Mouse (Mus musculus): Measurements from ENCODE around the gene 4932415D10Rik. TPM values are rescaled to one million over a fixed set of nuclear protein-coding genes. Genes with fewer than 3 reads are reported as not detected.

The 4932415D10Rik gene
- not detected in 2 replicates for polyA plus RNA-seq (2015; fragmentation: Nextera tagmentation; extraction: Ambion mirVana)

DNA sequence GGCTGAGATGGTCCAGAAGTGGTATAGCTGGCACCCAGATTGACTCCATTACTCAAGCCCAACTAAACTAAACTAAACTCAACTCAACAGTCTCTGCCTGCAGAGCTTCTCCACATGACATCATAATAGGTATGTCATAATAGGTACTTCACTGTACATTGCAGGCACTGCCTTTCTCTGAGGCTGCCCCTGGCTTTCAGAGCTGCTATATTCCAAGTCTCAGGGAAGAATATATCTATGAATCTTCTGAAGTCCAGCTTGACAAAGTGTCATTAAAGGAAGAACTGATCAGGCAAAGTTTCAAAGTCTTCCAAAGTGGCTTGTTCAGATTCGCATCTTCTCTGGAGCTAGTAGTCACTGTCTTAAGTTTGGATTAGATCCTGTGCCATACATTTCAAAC, at the start of gene 4932415D10Rik:
4932415D10Rik (minus strand) TSS at position 101 of the 400 bp plus-strand sequence.
- Histone ChIP-seq H3K4me2 (no peak within 1 kb of the TSS), H3K36me3 (no peaks in the 10 kb centered on the region), H3K9me3 (replicated peaks) (no peaks in the 10 kb centered on the region), H3K9ac (no peak within 1 kb of the TSS), H3K27ac (no peak within 1 kb of the TSS), H3K4me3 (replicated peaks) (no peak within 1 kb of the TSS), H3K27me3 (no peaks in the 10 kb centered on the region), H3K4me1 (no peaks in the 10 kb centered on the region)
- 91% methylated on average over 1 of the region's 1 CpGs for WGBS
- ATAC-seq (replicated peaks; ENCODE audit: low FRiP score) = no peak

GRCm38 (mm10) chr10:82361911-82362310, 45.5 kb upstream of the 4932415D10Rik start:
- WGBS = 92% methylated on average over 9 of the region's 9 CpGs
- H3K4me3 ChIP-seq (replicated peaks) = no peak overlapping the region
- no peak overlapping the region for H3K27ac ChIP-seq
- H3K4me2 ChIP-seq = no peak overlapping the region
- ATAC-seq (replicated peaks; ENCODE audit: low FRiP score) = no peak
- peaks cover 30% of the 10 kb centered on the region for H3K9me3 ChIP-seq (replicated peaks)
- no peaks in the 10 kb centered on the region for H3K27me3 ChIP-seq
- H3K4me1 ChIP-seq = no peaks in the 10 kb centered on the region
- no peak overlapping the region for H3K9ac ChIP-seq
- H3K36me3 ChIP-seq = peaks cover 30% of the 10 kb centered on the region

GRCm38 (mm10) chr10:82355401-82355800, 39.0 kb upstream of the 4932415D10Rik start:
- ATAC-seq (replicated peaks; ENCODE audit: low FRiP score) = no peak

DNA sequence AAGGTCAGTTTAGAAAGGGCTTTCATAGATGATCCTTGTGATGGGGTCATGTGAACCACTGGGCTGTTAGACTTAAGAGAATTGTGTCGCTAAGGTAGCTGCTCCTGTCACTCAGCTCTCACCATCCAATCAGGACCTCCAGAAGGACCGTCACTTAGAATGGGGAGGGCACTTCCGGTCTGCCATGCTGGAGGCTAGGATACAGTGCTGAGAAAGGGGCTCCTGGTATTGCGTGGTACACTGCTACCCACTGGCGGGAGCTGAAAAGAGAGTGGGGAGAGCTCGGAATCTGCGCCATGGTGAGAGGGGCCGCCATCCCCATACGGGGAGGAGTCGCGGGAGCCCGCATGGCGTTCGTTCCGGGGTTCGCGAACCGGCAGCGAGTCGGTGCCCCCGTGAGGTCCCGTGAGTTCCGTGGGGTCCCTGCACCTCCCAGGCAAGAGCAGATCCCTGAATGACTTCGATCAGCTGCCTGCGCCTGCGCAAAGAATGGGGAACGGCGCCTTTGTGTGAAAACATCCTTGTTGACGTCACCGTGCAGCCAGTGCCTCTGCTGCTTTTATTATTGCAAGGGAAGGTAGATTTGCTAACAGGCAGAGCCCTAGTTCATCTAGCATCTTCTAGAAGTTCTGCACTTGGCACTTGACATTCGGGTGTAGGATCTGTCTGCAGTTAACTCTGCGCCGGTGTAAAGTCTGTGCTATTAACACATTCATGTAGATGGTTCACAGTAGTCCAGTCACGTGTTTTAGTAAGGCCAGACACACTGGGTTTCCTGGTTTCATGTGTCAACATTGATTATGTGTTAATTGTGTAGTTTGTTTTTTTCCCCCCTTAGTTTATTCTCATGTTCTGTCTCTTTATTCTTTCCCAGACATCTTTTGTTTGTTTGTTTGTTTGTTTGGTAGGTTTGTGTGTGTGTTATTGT, 38.0 kb upstream of the 4932415D10Rik start, which contains the start of gene Gm4924:
Gm4924 (plus strand) TSS at position 173 of the 928 bp plus-strand sequence.
- WGBS = 4% methylated on average over 34 of the region's 34 CpGs
- Histone ChIP-seq H3K4me2 (peak within 1 kb of the TSS; percentile 69), H3K4me3 (replicated peaks) (peak within 1 kb of the TSS; percentile 87), H3K9me3 (replicated peaks) (no peaks in the 10 kb centered on the region), H3K4me1 (0 out of 2 replicates have a peak, but pooled peaks cover 3% of the 10 kb centered on the region), H3K9ac (peak within 1 kb of the TSS; percentile 84), H3K36me3 (no peaks in the 10 kb centered on the region; the same call in 1 of the 2 replicates), H3K27ac (peak within 1 kb of the TSS; percentile 95), H3K27me3 (no peaks in the 10 kb centered on the region)
- ATAC-seq (replicated peaks; ENCODE audit: low FRiP score) = peak; percentile 100

More at GRCm38 (mm10) chr10:82355401-82355800, 39.0 kb upstream of the 4932415D10Rik start:
- H3K4me1 ChIP-seq = 0 out of 2 replicates have a peak, but pooled peaks cover 3% of the 10 kb centered on the region
- WGBS = 95% methylated on average over 4 of the region's 4 CpGs
- H3K27ac ChIP-seq = no peak overlapping the region
- H3K9me3 ChIP-seq (replicated peaks) = 0 out of 2 replicates have a peak, but pooled peaks cover 2% of the 10 kb centered on the region
- no peak overlapping the region for H3K4me2 ChIP-seq
- H3K9ac ChIP-seq = no peak overlapping the region
- no peak overlapping the region for H3K4me3 ChIP-seq (replicated peaks)
- no peaks in the 10 kb centered on the region for H3K27me3 ChIP-seq
- H3K36me3 ChIP-seq = no peaks in the 10 kb centered on the region; the same call in 1 of the 2 replicates

DNA sequence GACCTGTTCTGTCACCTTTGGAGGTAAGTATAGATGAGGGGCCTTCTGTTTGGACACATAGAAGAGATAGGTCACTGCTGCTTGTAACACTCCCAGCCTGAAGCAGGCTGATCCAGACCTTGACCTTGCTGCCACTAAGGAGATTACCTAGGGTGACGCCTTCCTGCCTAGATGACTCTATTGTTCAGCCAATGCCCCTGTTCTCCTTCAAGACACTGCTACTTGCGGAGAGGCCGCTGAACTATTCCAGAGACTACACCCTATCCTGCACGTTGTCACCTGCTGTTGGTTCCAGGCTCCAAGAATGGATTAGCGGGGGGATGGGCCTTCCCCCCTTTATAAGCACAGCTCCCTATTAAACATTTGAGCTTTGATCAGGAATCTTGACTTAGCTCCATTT, 13.4 kb upstream of the 4932415D10Rik start:
- H3K9me3 ChIP-seq (replicated peaks) = no peaks in the 10 kb centered on the region
- no peaks in the 10 kb centered on the region for H3K36me3 ChIP-seq
- 86% methylated on average over 5 of the region's 5 CpGs for WGBS
- no peak overlapping the region for H3K4me2 ChIP-seq
- no peaks in the 10 kb centered on the region for H3K4me1 ChIP-seq
- no peak for ATAC-seq (replicated peaks; ENCODE audit: low FRiP score)
- no peak overlapping the region for H3K9ac ChIP-seq
- no peaks in the 10 kb centered on the region for H3K27me3 ChIP-seq
- no peak overlapping the region for H3K4me3 ChIP-seq (replicated peaks)
- no peak overlapping the region for H3K27ac ChIP-seq

GRCm38 (mm10) chr10:82320134-82320533, 3.8 kb upstream of the 4932415D10Rik start:
- no peak overlapping the region for H3K9ac ChIP-seq
- no peak overlapping the region for H3K4me3 ChIP-seq (replicated peaks)
- H3K27me3 ChIP-seq = no peaks in the 10 kb centered on the region
- no peak overlapping the region for H3K4me2 ChIP-seq
- H3K36me3 ChIP-seq = no peaks in the 10 kb centered on the region
- H3K27ac ChIP-seq = no peak overlapping the region
- no peaks in the 10 kb centered on the region for H3K9me3 ChIP-seq (replicated peaks)
- no peak for ATAC-seq (replicated peaks; ENCODE audit: low FRiP score)
- no peaks in the 10 kb centered on the region for H3K4me1 ChIP-seq
- WGBS = 62% methylated on average over 3 of the region's 3 CpGs

DNA sequence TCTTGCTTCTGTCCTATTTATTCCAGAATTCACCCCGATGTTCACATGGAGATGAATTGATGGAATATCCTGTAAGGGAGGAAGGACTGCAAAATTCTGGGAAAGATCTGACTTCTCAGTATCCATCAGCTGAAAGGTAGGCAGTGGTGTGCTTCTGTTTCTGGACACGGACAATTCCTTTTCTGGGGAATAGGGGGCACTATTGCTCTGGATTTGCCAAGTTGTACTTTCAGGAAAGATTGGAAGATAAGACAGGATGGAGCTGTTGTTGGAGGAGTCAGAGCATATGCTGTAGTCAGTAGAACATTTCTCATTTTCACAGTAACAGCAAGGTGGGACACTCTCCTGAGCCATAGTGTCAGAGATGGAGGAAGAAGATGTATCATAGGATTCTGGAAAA, 19.9 kb downstream of the 4932415D10Rik start:
- ATAC-seq (replicated peaks; ENCODE audit: low FRiP score) = no peak
- Histone ChIP-seq H3K27ac (no peak overlapping the region), H3K36me3 (no peaks in the 10 kb centered on the region), H3K27me3 (no peaks in the 10 kb centered on the region), H3K9me3 (replicated peaks) (no peaks in the 10 kb centered on the region), H3K9ac (no peak overlapping the region), H3K4me2 (no peak overlapping the region), H3K4me3 (replicated peaks) (no peak overlapping the region), H3K4me1 (no peaks in the 10 kb centered on the region)
- WGBS = 51% methylated on average over 2 of the region's 2 CpGs

GRCm38 (mm10) chr10:82257331-82257730, 59.1 kb downstream of the 4932415D10Rik start:
- Histone ChIP-seq H3K9me3 (replicated peaks) (no peaks in the 10 kb centered on the region), H3K27me3 (no peaks in the 10 kb centered on the region)
- WGBS = 86% methylated on average over 2 of the region's 2 CpGs

GRCm38 (mm10) chr10:82245021-82245420, 71.4 kb downstream of the 4932415D10Rik start:
- H3K4me1 ChIP-seq = peaks cover 9% of the 10 kb centered on the region; the same call in 1 of the 2 replicates
- H3K9ac ChIP-seq = no peak overlapping the region
- no peak for ATAC-seq (replicated peaks; ENCODE audit: low FRiP score)
- H3K27me3 ChIP-seq = no peaks in the 10 kb centered on the region; the same call in 1 of the 2 replicates
- H3K4me3 ChIP-seq (replicated peaks) = no peak overlapping the region
- no peaks in the 10 kb centered on the region for H3K36me3 ChIP-seq
- H3K27ac ChIP-seq = no peak overlapping the region
- H3K4me2 ChIP-seq = no peak overlapping the region
- no peaks in the 10 kb centered on the region for H3K9me3 ChIP-seq (replicated peaks)

More at GRCm38 (mm10) chr10:82257331-82257730, 59.1 kb downstream of the 4932415D10Rik start:
- H3K9ac ChIP-seq = no peak overlapping the region
- no peak for ATAC-seq (replicated peaks; ENCODE audit: low FRiP score)
- no peak overlapping the region for H3K27ac ChIP-seq
- no peaks in the 10 kb centered on the region for H3K4me1 ChIP-seq
- H3K4me2 ChIP-seq = no peak overlapping the region
- no peaks in the 10 kb centered on the region for H3K36me3 ChIP-seq
- H3K4me3 ChIP-seq (replicated peaks) = no peak overlapping the region

DNA sequence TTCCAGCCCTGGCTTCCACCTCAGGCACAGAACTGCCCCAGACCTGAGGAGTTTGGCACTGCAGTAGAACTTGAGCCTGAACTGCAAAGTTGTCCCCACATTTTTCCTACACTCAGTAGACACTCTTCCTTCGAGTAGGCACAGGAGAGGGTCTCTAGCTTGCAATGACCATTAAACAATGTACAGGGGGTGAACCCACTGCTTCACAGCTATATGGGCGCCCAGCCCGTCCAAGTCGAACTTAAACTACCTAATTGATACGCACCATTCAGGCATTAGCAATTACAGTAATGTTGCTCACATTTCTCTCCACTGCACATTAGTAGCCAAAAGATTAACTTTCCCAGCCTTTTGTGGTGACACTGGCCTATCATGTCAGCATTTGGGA, 75.0 kb downstream of the 4932415D10Rik start:
- peak overlapping the region; percentile 69 for H3K4me2 ChIP-seq
- ATAC-seq (replicated peaks; ENCODE audit: low FRiP score) = no peak
- H3K4me3 ChIP-seq (replicated peaks) = peak overlapping the region; percentile 87
- no peaks in the 10 kb centered on the region; the same call in 1 of the 2 replicates for H3K27me3 ChIP-seq
- 72% methylated on average over 5 of the region's 5 CpGs for WGBS
- H3K9ac ChIP-seq = peak overlapping the region; percentile 81
- H3K9me3 ChIP-seq (replicated peaks) = peaks cover 15% of the 10 kb centered on the region
- peaks cover 11% of the 10 kb centered on the region; the same call in 1 of the 2 replicates for H3K4me1 ChIP-seq
- H3K36me3 ChIP-seq = peaks cover 16% of the 10 kb centered on the region
- peak overlapping the region; percentile 91; the same call in 1 of the 2 replicates for H3K27ac ChIP-seq

- ATAC-seq (replicated peaks; ENCODE audit: low FRiP score) = peak; percentile 100
- H3K27me3 ChIP-seq = no peaks in the 10 kb centered on the region
- peak within 1 kb of the TSS; percentile 87 for H3K4me3 ChIP-seq (replicated peaks)
- 2% methylated on average over 27 of the region's 27 CpGs for WGBS
- peak within 1 kb of the TSS; percentile 81 for H3K9ac ChIP-seq
- peaks cover 17% of the 10 kb centered on the region for H3K9me3 ChIP-seq (replicated peaks)
- peaks cover 11% of the 10 kb centered on the region; the same call in 1 of the 2 replicates for H3K4me1 ChIP-seq
- H3K4me2 ChIP-seq = peak within 1 kb of the TSS; percentile 69
- peaks cover 22% of the 10 kb centered on the region for H3K36me3 ChIP-seq
- peak within 1 kb of the TSS; percentile 91 for H3K27ac ChIP-seq
Measured at GRCm38 (mm10) chr10:82240742-82241400, 75.5 kb downstream of the 4932415D10Rik start, which contains the start of gene Zfp938. Gene Zfp938 (minus strand): TSS chr10:82241280.
